Mouse (Mus musculus) spleen, postnatal 4 days (tissue): Measurements from ENCODE around the gene Prim2.
"Not testable (repeated sequence)": the region's sequence is repeated elsewhere in the genome, so short reads cannot be mapped to it uniquely, and the experiment has no call there.

Experiments
- DNase-seq, 2 experiments: peaks; one replicate each; pipeline ENCODE4 v3.0.0; 2022; ENCODE audit warnings: low spot score in 2 of 2

The Prim2 gene

DNA sequence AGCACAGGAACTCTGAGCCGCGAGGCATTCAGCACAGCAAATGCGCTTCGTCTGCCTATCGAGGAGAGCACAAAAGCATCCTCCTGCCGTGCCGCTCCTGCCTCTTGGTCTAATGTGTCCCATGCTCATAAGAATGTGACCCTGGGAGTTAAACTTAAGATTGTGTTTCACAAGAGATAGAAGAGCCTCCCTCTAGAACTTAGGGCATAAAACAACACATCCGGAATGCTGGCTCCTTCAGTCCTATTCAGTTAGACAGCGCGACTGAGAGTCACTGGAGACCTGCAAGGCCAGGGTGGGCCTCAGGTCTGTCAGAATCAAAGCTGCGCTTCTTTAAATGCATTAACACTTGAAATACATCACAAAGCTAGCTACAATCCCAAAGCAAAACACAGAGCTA lies 18.7 kb downstream of the Prim2 start:
- DNase-seq, result no peak

DNA sequence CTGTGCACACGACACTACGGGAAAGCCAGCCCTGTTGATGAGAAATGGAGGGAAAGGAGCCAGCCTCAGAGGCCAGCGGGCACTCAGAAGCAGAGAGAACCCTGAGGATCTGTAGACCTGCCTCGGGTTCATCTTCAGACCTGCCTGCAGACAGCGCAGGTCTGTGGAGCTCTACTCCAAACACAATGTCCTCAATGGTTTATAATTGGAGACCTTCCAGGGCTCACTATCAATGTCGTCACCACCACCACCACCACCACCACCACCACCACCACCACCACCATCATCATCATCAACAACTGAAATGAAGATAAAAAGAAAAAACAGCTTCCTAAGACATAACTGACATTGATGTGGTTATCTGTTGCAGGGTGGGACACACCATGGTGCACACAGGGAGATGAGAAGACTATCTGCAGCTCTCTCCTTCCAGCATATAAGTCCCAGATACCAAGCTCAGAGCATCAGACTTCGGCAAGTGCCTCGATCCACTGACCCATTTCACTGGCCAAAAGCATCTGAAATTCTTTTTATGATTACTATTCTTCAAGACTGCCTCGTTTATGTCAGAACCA lies 20.0 kb downstream of the Prim2 start:
- no peak for DNase-seq

DNA sequence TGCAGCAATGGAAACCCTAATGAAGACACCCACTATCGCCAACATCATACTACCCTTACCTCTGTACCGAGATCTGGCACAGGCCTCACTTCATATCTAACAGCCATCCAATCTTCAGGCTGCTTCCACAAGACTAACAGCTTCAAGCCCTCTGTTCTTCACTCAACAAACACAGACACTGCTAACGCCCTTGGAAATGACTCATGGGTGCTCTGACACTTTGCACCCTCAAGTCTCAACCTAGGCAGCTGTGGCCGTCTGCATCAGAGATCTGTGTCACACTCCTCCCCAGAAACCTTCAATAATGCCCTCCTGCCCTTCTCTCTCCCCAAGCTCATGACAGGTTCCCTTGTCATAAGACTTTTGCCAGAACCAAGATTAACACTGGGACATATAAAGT lies 20.6 kb downstream of the Prim2 start:
- no peak for DNase-seq

DNA sequence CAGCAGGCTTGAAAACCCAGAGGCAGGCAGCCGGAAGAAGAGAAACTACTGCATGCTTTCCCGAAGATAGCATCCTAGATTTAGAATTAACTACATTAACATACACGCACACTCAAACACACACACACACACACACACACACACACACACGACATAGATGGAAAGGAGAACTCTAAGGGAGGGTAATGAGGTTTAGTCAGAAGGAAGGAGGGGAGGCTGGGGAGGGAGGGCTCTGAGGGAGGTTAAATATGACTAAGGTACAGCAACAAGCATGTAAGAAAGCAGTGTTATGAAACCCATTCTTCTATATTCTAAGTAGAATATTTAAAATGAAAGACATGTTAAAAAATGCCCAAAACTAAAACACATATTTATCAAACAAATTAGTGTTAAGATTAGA lies 21.9 kb downstream of the Prim2 start:
- DNase-seq, result no peak

DNA sequence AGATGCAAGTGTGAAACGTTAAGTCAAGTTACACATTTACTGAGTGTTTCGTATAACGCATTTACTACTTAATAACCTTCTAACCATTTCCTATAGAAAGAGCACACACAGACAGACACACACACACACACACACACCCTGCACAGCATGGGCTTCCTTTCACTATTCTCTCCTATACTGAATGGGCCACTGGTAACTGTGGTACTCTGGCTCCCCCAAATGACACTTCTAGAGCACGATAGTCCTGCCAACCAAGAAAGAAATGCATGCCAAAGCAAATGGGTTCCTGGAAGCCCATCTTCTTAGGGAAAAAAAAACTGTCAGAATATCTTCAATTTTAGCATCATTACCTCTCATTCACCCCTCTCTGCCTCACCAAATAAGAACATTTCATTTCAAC lies 22.4 kb downstream of the Prim2 start:
- no peak for DNase-seq

DNA sequence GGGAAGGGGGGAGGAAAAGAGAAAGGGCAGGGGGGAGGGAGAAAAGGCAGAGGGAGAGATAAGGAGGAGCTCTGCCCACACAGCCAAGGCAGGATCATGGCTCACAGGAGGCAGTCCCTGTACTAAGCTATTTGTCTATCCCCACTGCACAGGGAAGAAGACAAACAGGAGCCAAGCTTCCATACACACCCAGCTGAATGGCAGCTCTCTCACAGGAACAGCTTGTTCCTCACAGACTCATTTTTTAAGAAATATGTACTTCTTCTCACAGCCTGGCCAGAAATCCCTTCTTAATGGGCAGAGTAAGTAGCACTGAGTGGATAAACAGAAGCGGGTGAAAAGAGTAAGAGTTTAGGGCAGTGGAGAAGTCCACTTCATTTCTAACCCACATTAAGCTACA lies 23.9 kb downstream of the Prim2 start:
- DNase-seq, result no peak

DNA sequence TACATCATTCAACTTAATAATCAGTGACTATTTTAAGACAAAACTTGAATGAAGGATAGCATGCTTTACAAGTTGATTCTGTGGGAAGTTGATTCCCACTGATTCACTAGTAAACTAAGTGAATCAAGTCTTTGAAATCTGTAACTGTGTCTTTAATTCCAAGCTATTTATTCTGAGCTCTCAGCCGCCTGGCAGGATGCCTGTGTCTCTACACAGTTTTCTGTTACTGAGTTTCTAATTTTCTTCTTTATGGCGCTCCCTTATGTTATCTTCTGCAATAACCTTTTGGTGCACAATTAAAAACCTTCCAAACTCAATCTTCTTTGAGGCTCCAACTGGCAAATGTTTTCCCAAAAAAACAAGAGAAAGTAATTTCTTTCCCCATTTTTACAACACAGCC lies 28.5 kb downstream of the Prim2 start:
- DNase-seq, result no peak

DNA sequence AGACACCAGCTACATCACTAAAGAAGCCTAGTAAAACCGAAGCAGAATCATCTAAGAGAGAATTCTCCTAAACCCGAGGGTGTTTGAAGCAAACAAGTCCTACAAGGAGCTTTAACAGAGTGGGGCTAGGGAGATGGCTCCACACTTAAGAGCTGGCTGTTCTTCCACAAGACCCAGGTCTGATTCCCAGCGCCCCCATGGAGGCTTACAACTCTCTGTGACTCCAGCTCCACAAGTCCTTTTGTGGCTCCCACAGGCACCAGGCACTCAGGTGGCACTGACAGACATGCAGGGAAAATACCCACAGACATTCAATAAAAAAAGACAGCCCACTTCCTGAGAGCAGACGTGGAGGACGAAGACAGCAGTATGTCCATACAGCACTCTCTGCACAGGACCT lies 29.5 kb downstream of the Prim2 start:
- no peak for DNase-seq

DNA sequence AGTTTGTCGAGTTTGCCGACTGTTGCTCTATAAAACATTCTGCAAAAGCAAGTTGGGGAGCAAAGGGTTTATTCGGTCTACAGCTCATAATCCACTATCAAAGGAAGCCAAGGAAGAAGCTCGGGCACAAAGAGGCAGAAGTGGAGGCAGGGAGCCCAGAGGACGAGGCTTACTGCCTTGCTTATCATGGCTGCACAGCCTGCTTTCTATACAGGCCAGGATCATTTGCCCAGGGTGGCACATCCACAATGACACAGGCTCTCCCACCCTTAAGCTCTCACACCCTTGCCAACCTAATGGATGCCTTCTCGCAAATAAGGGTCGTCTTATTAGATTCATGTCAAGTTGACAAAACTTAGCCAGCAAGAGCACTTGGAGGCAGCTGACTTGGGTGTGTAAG lies 30.4 kb downstream of the Prim2 start:
- DNase-seq, result no peak

DNA sequence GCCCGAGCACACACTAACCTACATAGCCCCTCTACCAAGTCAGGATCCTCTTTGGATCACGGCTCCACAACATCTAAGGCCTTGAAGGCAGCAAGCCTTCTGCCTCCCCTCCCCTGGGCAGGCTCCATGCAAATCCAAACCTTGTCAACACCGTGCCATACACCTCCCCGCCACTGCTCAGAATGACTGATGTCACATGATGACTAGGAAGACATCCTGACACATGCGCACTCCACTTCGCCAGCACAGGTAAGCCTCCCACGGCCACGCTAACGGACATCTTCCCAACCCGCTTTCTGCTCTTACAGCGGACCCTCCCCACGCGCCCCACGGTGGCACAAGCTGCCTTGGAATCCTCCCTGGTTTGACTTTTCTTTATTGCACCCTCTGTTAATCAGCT lies 31.8 kb downstream of the Prim2 start:
- DNase-seq, result no peak

DNA sequence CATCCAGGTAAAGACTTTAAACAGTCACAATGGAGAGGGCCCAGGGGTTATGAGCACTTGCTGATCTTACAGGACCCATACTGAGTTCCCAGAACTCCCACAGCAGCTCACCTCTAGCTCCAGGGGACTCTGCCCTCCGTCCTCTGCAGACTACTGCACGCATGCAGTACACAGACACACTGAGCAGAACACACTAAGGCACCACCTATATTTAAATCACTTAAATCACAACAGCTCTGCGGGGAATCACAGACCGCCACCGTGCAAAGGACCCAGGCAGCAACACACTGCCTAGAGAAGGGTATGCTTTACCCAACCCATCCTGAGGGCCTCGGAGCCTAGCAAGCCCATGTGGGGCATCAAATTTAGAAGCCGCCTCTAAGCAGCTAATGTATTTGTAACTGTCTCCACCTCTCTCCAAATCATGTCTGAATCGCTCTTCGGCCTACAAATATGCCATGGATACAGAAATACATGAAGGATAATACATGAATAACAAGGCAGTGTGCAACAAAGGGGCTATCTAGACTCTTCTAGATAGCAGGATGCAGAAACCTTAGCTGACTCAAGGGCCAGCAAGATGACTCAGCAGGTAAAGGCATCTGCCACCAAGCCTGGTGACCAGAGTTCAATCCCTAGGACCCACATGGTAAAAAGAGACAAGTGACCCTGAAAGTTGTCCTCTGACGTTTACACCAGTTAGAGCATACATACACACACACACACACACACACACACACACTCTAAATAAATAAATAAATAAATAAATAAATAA lies 33.0 kb downstream of the Prim2 start:
- DNase-seq, result peak in 1 of 2 experiments; percentile 6

DNA sequence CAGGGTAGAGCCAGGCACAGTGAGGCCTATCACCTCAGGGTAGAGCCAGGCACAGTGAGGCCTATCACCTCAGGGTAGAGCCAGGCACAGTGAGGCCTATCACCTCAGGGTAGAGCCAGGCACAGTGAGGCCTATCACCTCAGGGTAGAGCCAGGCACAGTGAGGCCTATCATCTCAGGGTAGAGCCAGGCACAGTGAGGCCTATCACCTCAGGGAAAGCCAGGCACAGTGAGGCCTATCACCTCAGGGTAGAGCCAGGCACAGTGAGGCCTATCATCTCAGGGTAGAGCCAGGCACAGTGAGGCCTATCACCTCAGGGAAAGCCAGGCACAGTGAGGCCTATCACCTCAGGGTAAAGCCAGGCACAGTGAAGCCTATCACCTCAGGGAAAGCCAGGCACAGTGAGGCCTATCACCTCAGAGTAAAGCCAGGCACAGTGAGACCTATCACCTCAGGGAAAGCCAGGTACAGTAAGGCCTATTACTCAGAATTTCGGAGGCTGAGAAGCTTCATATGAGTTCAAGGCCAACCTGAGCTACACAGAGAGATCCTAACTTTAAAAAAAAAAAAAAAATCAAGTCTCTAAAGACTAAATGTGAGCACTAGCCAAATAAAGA lies 38.5 kb downstream of the Prim2 start:
- not testable (repeated sequence) for DNase-seq

DNA sequence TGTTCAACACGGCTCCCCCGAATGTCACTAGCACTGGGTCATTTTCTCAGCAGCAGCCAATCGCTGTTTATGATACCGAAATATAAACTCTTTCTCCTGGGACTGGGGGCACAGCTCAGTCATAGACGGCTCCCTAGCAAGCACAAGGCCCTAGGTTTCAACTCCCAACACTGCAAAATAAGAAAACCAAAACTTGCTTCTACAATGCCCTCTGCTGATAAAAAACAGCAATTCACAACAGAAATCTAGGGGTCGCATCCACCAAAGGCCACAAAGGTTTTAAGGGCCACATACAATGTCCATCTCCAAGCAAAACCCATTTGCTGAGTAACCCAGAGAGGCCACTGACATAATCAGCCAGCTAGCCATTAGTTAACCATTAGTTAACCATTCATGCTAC lies 41.8 kb downstream of the Prim2 start:
- DNase-seq, result peak in 1 of 2 experiments; percentile 57

DNA sequence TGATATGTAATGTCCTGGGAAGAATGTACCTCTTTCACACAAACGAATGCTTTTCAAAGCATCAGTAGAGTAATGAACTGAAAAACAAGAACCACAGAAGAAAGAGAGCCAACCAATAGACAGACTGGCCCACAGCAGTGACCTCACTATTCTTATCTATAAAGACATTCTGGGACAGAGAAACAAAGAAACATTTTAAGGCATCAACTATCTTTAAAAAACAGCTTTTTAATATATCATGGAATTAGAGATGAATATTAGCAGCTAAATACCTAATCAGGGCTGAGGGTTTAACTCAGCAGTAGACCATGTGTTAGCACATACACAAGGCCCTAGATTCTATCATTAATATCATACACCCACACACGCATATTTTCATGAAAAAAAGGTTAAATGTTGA lies 42.5 kb downstream of the Prim2 start:
- no peak for DNase-seq

DNA sequence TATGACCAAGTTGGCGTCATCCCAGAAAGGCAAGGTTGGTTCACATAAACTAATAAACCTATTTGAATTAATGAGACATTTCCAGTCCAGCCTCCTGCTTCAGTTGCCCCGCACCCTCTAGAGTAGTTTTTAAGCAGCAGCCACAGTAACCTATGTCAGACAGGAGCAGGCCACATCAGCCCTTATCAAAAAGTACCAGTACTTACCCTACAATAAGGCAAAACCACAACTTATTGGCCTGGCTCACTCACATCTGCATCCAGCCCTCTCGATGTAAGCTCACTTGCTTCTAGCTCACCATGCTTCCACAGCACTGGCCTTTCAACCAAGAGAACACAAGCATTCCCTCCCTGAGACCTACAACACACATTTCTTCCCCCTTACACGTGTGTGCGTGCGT lies 44.7 kb downstream of the Prim2 start:
- peak in 1 of 2 experiments; percentile 48 for DNase-seq

DNA sequence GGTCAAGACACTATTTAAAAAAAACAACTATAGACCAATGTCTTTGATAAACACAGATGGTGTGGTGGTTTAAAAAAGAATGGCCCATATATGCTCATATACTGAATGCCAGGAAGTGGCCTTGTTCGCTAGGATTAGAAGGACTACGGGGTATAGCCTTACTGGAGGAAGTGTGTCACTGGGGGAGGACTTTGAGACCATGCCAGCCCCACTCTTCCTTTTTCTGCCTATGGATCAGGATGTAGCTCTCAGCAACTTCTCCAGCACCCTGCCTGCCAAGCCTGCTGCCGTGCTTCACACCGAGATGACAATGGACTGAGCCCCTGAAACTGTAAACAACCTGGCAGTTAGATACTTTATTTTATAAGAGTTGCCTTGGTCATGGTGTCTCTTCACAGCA lies 45.2 kb downstream of the Prim2 start:
- DNase-seq, result peak in 1 of 2 experiments; percentile 46

DNA sequence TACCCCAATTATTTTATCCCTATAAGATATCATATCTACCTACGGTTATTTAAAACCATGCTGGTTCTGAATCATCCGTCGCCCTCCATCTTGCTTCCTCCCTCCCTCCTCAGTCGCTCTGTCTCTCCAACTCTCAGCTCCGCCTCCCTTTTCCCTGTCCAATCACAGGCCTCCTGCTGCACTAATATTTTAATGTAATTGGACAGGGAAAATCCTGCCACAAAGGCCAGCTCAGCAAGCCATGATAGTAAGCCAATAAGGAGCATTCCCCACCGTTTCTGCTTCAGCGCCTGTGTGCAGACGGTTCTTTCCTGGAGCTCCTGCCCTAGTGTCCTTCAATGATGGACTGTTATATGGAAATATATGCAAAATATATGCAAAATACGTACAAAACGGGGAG lies 47.8 kb downstream of the Prim2 start:
- peak in 1 of 2 experiments; percentile 36 for DNase-seq

DNA sequence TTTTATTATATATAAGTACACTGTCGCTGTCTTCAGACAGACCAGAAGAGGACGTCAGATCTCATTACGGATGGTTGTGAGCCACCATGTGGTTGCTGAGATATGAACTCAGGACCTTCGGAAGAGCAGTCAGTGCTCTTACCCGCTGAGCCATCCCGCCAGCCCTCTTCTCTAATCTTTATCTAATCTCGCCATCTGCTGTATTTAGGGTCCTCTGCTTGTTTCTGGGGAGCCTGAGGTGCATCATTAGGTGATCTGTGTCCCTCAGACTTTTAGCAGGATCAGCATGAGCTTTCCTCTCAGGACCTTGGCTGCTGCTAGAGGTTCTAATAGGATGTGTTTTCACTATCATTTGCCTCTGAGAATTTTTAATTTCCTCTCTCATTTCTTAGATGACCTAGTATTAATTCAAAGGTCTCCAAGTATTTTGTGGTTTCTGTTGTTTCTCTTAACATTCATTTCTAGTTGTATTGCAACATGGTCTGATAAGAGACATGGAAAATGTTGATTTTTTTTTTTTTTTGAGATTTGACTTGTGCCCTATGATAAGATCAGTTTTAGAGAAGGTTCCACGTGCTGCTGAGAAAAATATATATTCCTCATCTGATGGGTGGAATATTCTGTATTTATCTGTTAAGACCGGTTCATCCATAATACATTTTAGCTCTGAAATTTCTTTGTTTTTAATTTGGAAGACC lies 49.4 kb downstream of the Prim2 start:
- peak in 1 of 2 experiments; percentile 4 for DNase-seq

DNA sequence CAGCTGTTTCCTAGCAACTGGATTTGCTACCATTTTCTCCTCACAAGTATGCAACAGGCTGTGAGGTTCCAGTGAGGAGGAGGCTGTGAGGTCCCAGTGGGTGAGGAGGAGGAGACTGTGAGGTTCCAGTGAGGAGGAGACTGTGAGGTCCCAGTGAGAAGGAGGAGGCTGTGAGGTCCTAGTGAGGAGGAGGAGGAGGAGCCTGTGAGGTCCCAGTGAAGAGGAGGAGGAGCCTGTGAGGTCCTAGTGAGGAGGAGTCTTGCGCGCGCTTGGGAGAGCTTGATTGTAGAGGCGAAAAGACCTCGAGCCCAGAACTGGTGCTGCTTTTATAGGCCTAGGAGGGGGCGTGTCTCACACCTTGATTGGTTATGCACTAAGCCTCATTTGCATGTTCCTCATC lies 53.0 kb downstream of the Prim2 start:
- DNase-seq, result peak in 1 of 2 experiments; percentile 40

DNA sequence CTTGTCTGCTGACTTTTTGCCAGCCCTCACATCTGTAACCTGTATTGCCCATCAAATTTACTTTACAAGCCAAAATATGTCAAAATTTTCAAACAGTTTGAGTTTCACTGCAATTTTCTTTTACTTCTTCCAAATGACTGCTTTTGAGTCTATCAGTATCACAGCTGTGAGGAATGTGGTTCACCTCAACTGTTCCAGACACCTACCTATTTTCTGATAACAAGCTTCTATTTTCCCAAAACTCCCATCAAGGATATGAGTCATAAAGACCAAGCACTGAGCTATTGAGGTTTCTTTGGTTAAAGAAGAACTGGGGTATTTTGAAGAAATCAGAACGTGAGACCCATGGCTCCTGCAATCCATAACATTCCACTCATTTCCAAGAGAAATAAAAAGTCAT lies 57.5 kb downstream of the Prim2 start:
- no peak for DNase-seq

DNA sequence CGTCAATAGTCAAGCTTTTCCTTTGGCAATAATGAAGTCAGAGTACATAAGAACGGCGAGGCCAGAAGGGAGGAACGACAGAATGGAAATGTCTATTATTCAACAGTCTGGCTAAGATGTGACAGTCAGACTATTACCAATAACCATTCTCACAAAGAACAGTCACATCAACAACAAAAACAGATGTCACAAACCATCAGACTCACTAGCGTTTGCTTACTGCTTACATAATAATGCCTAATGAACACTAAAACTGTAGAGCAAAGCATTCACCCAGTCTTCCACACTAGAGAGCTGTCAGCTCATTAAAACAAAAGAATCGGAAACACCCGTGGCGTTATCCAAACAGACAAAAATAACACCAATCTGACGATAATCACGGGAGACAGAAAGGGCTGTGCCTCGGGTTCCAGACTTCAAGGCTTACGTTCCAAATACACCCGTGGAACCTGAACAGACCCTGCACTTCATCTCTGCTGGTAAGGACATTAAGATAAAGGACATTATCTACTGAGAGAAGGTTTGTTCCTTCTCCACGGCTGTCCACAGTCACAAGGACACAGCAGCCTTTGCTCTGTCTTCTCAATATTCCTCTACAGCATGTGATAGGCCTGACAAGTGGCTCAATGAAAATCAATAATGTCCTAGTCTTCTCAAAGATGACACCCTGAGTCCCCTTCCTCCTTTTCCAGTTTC lies 59.4 kb downstream of the Prim2 start:
- DNase-seq, result no peak

DNA sequence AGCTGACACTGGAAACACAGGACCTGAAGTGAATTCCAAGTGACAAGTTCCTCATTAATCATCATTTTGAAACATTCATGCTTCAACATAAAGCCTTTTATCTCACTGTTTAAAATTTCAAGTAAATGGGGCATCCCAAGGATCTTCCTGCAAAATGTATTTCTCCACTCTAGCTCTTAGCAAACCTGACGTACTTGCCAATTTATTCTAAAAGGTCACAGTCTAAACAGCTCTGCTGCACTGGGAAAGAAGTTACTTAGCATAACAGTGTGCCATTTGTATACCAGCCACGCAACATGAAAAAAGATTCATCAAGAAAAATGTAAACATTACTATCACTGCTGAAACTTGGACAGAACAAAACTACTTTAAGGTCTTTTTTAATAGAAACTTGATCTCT lies 61.5 kb downstream of the Prim2 start:
- DNase-seq, result no peak
